Mouse (Mus musculus) heart, embryonic 13.5 days (tissue): ENCODE results near the gene Rnf39. TPM values are rescaled to one million over a fixed set of nuclear protein-coding genes. Genes with fewer than 3 reads are reported as not detected.

Experiments
- ATAC-seq: fragments of 200-750 bp; cut with Nextera tagmentation; 2 replicates; pipeline ENCODE4 v1.8.0; 2017; ENCODE audit warnings: moderate TSS enrichment; ENCODE audit not compliant: insufficient number of reproducible peaks, low FRiP score, low TSS enrichment; ENCODE audit errors: extremely low read depth
- H3K27ac ChIP-seq: fragments of 300-500 bp; sonication (generic); replicated peaks from 2 replicates; pipeline ENCODE4 v1.5.1; 2015; ENCODE audit warnings: moderate library complexity, mild to moderate bottlenecking, inconsistent platforms
- H3K27me3 ChIP-seq: fragments of 300-500 bp; sonication (generic); replicated peaks from 2 replicates; pipeline ENCODE4 v1.6.1; 2015; ENCODE audit warnings: mild to moderate bottlenecking, inconsistent platforms
- H3K36me3 ChIP-seq: fragments of 300-500 bp; sonication (generic); 2 replicates; pipeline ENCODE4 v1.6.1; 2015; ENCODE audit warnings: mild to moderate bottlenecking, inconsistent platforms
- H3K4me1 ChIP-seq: fragments of 300-500 bp; sonication (generic); 2 replicates; pipeline ENCODE4 v1.6.1; 2015; ENCODE audit warnings: inconsistent platforms
- H3K4me2 ChIP-seq: fragments of 300-500 bp; sonication (generic); 2 replicates; pipeline ENCODE4 v1.6.1; 2015; ENCODE audit warnings: inconsistent platforms, mild to moderate bottlenecking, moderate library complexity
- H3K4me3 ChIP-seq: fragments of 300-500 bp; sonication (generic); 2 replicates; pipeline ENCODE4 v1.5.1; 2015; ENCODE audit warnings: moderate library complexity, mild to moderate bottlenecking, inconsistent platforms
- H3K9ac ChIP-seq: fragments of 300-500 bp; sonication (generic); 2 replicates; pipeline ENCODE4 v1.6.1; 2015; ENCODE audit warnings: inconsistent platforms, mild to moderate bottlenecking, moderate library complexity
- H3K9me3 ChIP-seq: fragments of 300-500 bp; sonication (generic); 2 replicates; pipeline ENCODE4 v1.6.1; 2016; ENCODE audit warnings: inconsistent platforms
- WGBS: fragments of 180-500 bp; shearing (Covaris S2); methylation state at CpG from one replicate; pipeline ENCODE4 v1.1.7; 2015; ENCODE audit warnings: mixed read lengths; 5-methylcytosine and 5-hydroxymethylcytosine counted together
- polyA plus RNA-seq: library from polyadenylated mRNA; unstranded; fragments of >200 nt; fragmentation: Nextera tagmentation; extraction: Ambion mirVana; gene quantifications from 2 replicates; pipeline ENCODE4 v1.2.1, GENCODE M21; 2015

The Rnf39 gene
- polyA plus RNA-seq, 1 experiment from 2014 or later, result 0.28 TPM

DNA sequence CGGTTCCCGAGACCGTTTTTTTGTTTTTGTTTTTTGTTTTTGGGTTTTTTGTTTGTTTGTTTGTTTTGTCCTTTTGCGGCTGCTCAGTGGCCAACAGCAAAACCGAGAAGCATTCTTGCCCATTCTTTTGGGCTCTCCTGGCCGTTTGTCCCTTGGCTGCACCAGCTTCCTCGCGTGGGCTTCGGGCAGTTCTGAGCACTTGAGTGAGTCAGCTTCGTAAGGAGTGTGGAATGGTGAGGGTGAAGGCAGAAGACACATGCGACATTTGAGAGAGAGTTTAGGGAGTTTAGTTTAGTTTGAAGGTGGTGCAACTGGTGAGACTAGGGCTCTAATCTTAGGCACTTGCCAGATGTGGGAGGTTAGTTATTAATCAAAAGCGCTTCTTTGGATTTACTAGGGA lies 16.2 kb downstream of the Rnf39 start:
- Histone ChIP-seq H3K27ac (peak overlapping the region; percentile 86), H3K27me3 (no peaks in the 10 kb centered on the region), H3K4me1 (peaks cover 17% of the 10 kb centered on the region), H3K9ac (peak overlapping the region; percentile 89), H3K4me3 (peak overlapping the region; percentile 82), H3K9me3 (no peaks in the 10 kb centered on the region), H3K4me2 (peak overlapping the region; percentile 90), H3K36me3 (peaks cover 26% of the 10 kb centered on the region)
- 12% methylated on average over 12 of the region's 12 CpGs for WGBS
- ATAC-seq, result no peak

DNA sequence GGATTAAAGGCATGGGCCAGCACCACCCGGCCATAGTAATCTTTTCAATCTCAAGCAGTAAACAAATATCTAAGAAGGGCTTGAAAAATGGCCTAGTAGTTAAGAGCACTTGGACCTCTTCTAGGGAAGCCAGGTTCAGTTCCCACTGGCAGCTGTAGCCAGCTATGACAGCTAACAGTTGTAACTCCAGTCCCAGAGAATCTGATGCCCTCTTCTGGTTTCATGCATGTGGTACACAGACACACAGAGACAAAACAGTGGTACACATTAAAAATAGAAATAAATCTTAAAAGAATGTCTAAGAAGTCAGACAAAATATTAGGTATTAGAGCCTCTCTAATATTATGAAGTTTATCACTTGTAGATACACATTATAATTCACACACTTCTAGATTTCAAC lies 18.4 kb downstream of the Rnf39 start:
- Histone ChIP-seq H3K9ac (no peak overlapping the region), H3K4me3 (no peak overlapping the region), H3K27me3 (no peaks in the 10 kb centered on the region), H3K9me3 (no peaks in the 10 kb centered on the region), H3K4me1 (peaks cover 17% of the 10 kb centered on the region), H3K27ac (no peak overlapping the region), H3K36me3 (peaks cover 12% of the 10 kb centered on the region), H3K4me2 (no peak overlapping the region)
- 54% methylated on average over 1 of the region's 1 CpGs for WGBS
- ATAC-seq, result no peak

DNA sequence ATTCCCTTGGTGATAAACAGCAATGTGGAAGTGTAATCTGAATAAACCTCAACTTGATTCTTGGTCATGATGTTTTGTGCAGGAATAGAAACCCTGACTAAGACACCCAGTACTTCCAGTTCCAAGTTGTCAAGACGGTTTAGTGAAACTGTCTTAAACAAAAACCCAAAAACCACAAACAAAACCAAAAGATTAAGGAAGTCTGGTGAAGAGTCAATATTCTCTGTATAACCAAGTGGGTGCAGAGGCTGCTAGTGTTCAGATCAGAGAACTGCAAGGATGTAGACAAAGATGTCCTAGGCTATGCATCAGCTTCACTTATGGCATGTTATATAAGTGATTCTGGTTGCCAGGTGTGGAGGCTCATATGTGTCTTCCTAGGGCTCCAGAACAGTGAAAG lies 24.2 kb downstream of the Rnf39 start:
- Histone ChIP-seq H3K9me3 (no peaks in the 10 kb centered on the region), H3K4me3 (no peak overlapping the region), H3K4me2 (no peak overlapping the region), H3K27me3 (no peaks in the 10 kb centered on the region), H3K27ac (no peak overlapping the region), H3K9ac (no peak overlapping the region), H3K4me1 (no peaks in the 10 kb centered on the region), H3K36me3 (peaks cover 3% of the 10 kb centered on the region)
- ATAC-seq, result no peak
- WGBS, result 59% methylated on average over 1 of the region's 1 CpGs

DNA sequence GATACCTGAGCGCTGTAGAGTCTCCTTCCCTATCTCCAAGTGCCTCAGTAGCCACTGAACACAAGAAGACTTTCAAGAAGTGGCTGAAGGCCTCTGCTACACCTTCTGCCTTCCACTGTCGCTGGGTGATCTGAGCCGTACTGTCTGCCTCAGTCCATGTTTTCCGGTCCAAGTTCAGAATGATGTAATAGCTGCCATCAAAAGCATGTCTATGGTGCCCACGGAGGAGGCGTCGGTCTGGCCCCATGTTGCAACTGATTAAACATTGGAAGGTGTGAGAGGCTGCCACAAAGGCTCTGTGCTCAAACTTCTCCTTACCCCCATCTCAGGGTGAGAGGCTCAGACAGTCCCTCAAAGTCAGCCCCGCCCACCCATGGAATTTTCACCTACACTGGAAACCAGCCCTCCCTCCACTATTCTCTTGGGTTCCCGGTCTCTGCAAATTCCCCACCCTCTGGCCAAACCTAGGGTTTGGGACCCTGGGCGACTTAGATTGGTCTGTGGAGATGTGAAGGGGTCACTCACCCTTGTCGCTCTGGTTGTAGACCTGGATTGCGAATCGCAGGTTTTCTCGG lies 27.7 kb downstream of the Rnf39 start:
- H3K27me3 ChIP-seq, result no peaks in the 10 kb centered on the region
- H3K36me3 ChIP-seq, result no peaks in the 10 kb centered on the region; the same call in 1 of the 2 replicates
- ATAC-seq, result no peak
- H3K27ac ChIP-seq, result no peak overlapping the region
- no peak overlapping the region for H3K4me2 ChIP-seq
- H3K4me1 ChIP-seq, result no peaks in the 10 kb centered on the region
- WGBS, result 76% methylated on average over 14 of the region's 14 CpGs
- no peak overlapping the region for H3K4me3 ChIP-seq
- H3K9ac ChIP-seq, result no peak overlapping the region
- no peaks in the 10 kb centered on the region for H3K9me3 ChIP-seq

DNA sequence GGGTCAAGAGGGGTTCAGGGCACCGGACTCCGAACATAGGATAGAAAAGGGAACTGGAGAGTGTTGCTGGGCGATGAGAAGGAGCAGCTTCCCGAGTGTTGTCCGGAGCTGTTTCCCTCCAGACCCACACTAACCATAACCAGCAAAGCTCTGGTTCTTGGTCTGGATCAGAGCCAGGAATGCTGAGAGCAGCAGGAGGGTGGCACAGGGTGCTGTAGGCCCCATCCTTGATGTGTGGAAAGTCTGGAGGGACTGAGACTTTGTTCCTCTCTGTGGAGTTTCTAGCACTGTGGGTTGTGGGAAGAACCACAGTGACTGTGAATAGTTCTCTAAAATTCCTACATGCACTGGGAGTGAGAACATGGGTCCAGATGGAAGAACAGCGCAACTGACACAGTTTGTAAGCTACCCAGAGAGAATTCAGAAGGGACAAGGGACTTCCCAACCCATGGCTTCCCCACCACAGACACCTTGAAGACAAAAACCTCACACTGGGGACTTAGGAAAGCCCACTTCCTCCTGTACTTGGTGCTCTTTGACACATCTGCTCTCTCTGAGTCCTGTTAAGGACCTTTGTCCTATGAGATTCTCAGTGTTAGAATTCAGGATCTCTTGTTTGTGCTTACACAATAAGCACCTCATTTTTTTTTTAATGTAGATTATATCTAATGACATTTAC lies 28.6 kb downstream of the Rnf39 start:
- ATAC-seq, result no peak
- no peaks in the 10 kb centered on the region for H3K36me3 ChIP-seq
- H3K9ac ChIP-seq, result no peak overlapping the region
- H3K4me2 ChIP-seq, result no peak overlapping the region
- H3K27me3 ChIP-seq, result no peaks in the 10 kb centered on the region
- H3K27ac ChIP-seq, result no peak overlapping the region
- no peaks in the 10 kb centered on the region for H3K4me1 ChIP-seq
- WGBS, result 82% methylated on average over 6 of the region's 6 CpGs
- H3K4me3 ChIP-seq, result no peak overlapping the region
- no peaks in the 10 kb centered on the region for H3K9me3 ChIP-seq

DNA sequence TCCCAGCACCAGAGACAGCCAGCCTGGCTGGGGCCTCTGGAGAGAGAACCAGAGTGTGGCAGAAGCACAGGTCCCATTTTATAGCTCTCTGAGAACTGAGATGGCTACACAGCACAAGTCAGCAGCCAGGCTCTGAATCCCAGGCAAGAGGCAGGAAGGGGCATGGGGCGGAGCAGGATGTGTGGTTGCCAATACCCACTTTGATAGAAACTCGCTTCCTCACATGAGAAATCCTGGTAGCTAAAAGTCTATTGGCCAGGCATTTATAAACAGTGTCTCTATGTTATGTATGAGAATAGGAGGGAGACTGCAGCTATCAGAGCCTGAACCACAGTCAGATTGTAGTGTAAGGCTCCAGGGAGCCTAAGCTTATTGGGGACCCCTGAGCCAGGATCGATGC lies 30.1 kb downstream of the Rnf39 start:
- ATAC-seq, result no peak
- Histone ChIP-seq H3K4me1 (no peaks in the 10 kb centered on the region), H3K36me3 (no peaks in the 10 kb centered on the region), H3K9ac (no peak overlapping the region), H3K4me2 (no peak overlapping the region), H3K27me3 (no peaks in the 10 kb centered on the region), H3K9me3 (no peaks in the 10 kb centered on the region), H3K27ac (no peak overlapping the region), H3K4me3 (no peak overlapping the region)
- 70% methylated on average over 3 of the region's 3 CpGs for WGBS

DNA sequence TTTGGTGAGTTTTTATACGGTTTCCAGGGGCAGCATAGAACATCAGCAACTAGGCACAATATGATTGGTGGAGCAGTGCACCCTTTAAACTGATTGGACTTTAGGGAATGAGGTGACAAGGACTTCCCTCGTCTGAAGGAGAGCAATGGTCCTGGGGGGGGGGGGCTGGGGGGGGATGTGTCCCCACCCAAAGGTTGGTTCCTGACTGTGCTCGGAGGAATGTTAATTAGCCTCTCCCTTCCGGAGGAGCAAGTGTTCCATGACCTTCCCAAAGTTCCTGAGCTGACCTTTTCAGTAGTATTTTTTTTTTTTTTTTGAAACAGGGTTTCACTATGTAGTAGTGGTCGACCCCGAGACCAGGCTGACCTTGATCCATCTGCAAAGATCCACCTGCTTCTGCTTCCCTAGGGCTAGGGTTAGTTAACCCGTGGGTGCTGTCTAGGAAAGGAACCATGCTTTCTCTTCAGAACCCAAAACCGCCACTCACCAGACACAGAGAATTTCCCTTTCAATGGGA lies 30.6 kb downstream of the Rnf39 start:
- WGBS, result 65% methylated on average over 8 of the region's 8 CpGs
- Histone ChIP-seq H3K4me3 (no peak overlapping the region), H3K9ac (no peak overlapping the region)

DNA sequence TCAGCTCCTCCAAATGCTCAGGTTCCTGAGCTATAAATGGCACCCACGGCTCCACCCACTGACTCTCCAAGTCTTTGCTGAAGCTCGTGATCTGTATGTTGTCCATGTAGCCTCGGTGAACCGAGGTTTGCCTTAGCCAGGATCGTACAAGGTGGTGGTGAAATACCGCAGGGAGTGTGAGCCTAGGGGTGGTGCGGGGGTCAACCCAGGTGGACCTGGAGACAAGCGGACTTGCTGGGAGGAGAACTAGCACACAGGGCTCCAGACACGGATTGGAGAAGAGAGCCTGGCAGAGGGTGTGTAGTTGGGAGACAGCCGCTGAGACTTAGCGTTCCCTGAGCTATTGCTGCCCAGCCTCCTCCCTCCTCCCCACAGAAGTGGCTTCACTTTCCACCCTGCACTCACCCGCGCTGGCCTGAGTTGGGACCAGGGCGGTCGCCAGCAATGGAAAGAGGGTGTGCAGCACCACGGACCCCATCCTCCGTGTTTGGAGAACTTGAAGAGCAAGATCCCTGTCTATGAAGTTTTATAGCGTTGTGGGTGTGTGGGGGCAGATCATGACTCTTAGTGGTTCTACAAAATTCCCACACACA lies 38.6 kb downstream of the Rnf39 start, which contains the start of gene 2410137M14Rik:
Gene 2410137M14Rik, minus strand, starts transcription at position 17 of the 593 bp plus-strand sequence.
- H3K9ac ChIP-seq, result peak within 1 kb of the TSS; percentile 63
- H3K4me3 ChIP-seq, result peak within 1 kb of the TSS; percentile 44
- no peak for ATAC-seq
- no peak within 1 kb of the TSS for H3K27ac ChIP-seq
- no peaks in the 10 kb centered on the region for H3K36me3 ChIP-seq
- no peaks in the 10 kb centered on the region for H3K9me3 ChIP-seq
- peaks cover 15% of the 10 kb centered on the region for H3K27me3 ChIP-seq
- H3K4me2 ChIP-seq, result peak within 1 kb of the TSS; percentile 71
- H3K4me1 ChIP-seq, result peaks cover 16% of the 10 kb centered on the region
- WGBS, result 6% methylated on average over 18 of the region's 18 CpGs

More for the DNA sequence above, 30.6 kb downstream of the Rnf39 start:
- Histone ChIP-seq H3K36me3 (no peaks in the 10 kb centered on the region), H3K9me3 (no peaks in the 10 kb centered on the region), H3K4me1 (no peaks in the 10 kb centered on the region), H3K27ac (no peak overlapping the region), H3K4me2 (no peak overlapping the region), H3K27me3 (no peaks in the 10 kb centered on the region)
- ATAC-seq, result no peak

DNA sequence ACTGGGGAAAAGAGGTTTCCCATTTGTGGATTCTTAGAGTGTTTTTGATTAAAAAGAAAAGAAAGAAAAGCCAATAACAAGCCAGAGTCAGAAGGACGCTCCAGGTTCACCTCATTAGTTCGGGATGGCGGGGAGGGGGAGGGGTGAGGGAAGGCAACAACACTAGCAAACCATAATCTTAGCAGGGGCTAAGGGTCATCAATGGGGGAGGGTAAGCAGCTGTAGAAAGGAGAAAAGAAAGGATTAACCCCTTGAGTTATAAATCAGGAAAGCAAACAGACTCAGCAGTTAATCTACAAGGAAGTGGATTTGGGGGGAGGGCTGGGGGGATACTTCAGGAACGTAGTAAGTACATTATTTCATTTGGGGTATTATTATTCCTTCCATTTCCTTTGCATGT lies 39.1 kb downstream of the Rnf39 start:
- H3K36me3 ChIP-seq, result no peaks in the 10 kb centered on the region
- WGBS, result 4% methylated on average over 4 of the region's 4 CpGs
- no peak for ATAC-seq
- no peaks in the 10 kb centered on the region for H3K9me3 ChIP-seq
- peaks cover 20% of the 10 kb centered on the region for H3K27me3 ChIP-seq
- H3K4me3 ChIP-seq, result peak overlapping the region; percentile 44
- peaks cover 16% of the 10 kb centered on the region for H3K4me1 ChIP-seq
- no peak overlapping the region for H3K27ac ChIP-seq
- peak overlapping the region; percentile 71 for H3K4me2 ChIP-seq
- peak overlapping the region; percentile 63; the same call in 1 of the 2 replicates for H3K9ac ChIP-seq

DNA sequence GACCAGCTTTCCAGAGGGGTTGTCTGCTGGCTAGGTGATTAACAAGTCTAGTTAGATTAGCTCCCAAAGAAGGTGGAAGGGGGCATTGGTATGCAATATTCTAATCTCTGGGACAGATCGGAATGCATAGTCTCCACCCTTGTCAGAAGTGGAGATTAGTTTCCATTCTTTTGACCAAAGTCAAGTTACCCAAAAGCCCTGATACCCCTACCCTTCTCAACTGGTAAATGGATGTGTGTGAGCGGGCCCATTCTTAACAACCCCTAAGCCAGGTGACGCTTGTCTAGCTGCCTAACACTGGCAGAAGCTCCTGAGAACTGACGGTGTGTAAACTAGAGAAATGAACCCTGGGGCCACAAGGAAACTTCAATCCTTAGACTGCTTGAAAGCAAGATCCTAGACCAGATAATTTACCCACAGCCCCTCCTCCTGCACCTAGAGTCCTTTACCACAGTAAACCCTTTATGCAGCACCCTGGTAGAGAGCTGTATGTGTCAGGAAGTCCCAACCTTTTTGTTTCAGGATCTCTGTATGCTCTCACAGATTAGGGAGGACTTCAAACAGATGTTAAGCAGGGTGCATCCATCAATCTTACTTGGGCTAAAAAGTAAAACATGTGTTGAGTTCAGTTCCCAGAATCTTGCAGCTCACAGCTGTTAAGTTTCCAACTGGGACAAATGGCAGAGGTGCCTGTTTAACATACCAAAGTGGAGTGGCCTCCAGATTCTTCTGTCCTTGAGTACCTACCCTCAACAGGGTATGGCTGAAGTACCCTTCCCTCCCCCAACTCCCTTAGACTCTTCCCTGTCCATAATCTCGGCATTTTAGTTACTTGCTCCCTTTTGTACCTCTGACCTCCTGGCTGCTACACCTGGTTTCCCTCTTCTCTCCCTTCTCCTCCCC lies 39.8 kb downstream of the Rnf39 start:
- Histone ChIP-seq H3K27ac (no peak overlapping the region), H3K27me3 (peaks cover 26% of the 10 kb centered on the region), H3K9me3 (no peaks in the 10 kb centered on the region), H3K9ac (no peak overlapping the region), H3K4me2 (no peak overlapping the region), H3K36me3 (no peaks in the 10 kb centered on the region), H3K4me3 (no peak overlapping the region), H3K4me1 (peaks cover 16% of the 10 kb centered on the region)
- WGBS, result 37% methylated on average over 5 of the region's 5 CpGs
- ATAC-seq, result no peak

DNA sequence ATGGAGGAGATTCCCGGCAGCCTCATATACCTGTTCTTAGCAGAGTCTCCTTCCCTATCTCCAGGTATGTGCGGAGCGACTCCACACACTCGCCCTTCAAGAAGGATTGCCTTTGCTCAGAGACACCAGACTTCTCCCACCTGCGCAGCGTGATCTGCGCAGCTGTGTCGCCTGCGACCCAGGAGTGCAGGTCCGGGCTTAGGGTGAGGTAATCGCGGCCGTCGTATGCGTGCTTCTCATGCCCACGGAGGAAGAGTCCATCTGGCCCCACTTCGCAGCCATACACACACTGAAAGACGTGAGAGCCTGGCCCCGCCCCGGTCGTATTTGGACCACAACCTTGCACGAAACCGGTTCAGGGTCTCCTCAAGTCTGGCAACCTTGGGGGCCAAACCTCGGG lies 45.8 kb downstream of the Rnf39 start:
- Histone ChIP-seq H3K9ac (peak overlapping the region; percentile 4; the same call in 1 of the 2 replicates), H3K4me3 (peak overlapping the region; percentile 41), H3K4me2 (peak overlapping the region; percentile 65), H3K9me3 (no peaks in the 10 kb centered on the region), H3K36me3 (no peaks in the 10 kb centered on the region), H3K27me3 (peaks cover 43% of the 10 kb centered on the region), H3K27ac (no peak overlapping the region), H3K4me1 (peaks cover 6% of the 10 kb centered on the region; the same call in 1 of the 2 replicates)
- WGBS, result 5% methylated on average over 24 of the region's 24 CpGs
- ATAC-seq, result no peak
